Mouse (Mus musculus) T-helper 1 cell (primary cell): ENCODE data around the gene Ddo.

ENCODE experiments used
- in situ Hi-C: fragments of 300-600 bp; cut with MboI, MseI; formaldehyde crosslinking; loops from one replicate; pipeline ENCODE4 v1.15.1; 2025; ENCODE audit warnings: high pct_unique_total_duplicates

Ddo gene

DNA sequence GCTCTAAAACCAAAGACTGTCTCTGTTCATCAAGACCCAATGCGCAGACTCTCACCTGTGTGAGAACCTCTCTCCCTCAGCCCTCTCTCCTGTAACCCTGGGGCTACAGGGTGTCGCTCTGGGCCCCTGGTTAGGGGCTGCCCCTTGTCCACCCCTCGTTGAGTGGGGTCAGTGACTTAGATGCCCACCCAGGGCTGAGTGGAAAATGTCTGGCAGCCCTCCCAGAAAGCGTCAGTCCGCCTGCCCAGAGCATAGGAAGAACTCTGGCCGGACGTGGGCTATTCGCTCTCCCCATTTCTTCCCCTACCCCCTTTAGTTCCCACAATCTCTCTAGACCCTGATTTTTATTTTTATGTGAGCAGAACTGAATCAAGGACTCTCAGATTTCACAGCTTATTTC is 86.5 kb downstream of the Ddo start:
- in situ Hi-C loops: no loop called here

DNA sequence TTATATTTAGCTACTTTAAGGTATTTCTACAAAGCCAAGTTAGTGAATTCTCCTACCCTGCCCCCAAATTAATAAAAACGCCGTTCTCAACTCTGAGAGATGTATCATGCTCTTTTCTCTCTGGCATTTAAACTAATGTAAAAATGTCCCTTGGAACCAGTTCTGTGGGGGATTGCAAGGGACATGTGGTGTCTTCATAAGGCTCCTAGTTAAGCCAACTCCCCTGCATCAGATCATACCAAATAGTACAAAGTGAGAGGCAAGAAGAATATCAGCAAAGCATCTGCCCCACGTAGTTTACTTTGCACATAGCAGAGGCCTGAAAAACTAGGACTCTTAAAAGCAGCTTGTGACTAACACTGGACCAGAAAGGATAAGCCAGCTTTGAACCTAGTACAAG is 86.9 kb downstream of the Ddo start:
- in situ Hi-C loops: no loop called here

DNA sequence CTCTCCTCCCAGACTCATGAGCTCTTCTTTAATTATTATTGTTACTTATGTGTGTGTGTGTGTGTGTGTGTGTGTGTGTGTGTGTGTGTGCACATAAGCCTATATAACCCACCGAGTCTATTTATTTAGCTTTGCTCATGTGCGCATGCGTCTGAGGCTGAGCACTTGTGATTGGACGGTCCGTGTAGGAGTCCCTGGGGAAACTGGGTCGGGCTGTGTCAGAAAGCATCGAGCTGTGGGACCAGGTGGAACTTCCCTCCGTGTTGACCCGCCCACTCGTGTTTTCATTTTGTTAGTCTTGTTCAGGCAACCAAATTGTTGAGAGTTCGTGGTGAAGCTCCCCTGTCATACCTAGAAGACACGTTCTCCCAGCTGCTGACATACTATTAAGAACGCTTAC is 88.6 kb downstream of the Ddo start:
- in situ Hi-C loops: no loop called here

DNA sequence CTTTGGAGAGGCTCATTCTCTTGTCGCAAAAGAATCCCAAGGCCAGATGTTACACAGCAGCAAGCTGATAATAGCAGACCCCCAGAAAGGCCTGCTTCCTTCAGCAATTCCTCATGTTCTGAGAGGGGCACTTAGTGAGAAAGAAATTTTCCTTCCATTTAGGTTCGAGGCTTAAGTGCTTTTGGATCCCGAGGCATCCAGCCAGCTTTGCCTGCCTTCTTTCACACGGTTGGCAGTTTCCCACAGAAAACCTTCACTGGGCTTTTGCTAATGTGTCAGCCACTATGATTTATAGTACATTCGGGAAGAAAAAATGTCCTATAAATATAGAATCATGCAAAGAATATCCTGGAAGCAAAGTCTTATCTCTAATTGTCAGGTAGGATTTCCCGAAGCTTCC is 89.3 kb downstream of the Ddo start:
- in situ Hi-C loops: no loop called here

DNA sequence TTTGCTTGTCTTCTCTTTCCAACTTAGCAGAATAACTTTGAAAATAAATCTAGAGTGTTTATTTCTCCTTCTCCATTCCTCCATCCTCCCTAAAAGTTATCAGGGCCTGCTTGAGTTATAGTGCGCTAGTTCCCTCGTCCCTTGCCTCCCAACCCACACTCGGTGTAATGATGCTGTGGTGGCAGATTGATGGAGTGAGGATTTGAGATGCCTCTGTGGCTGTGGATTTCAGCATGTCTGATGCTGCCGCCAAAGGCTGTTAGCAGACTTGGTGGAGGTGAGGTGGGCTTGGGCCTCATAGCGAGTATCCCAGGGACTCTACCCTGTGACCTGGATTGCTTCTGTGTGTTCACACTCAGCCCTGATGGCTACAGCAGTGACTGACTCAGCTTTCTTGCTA is 91.1 kb downstream of the Ddo start:
- in situ Hi-C loops: no loop called here

DNA sequence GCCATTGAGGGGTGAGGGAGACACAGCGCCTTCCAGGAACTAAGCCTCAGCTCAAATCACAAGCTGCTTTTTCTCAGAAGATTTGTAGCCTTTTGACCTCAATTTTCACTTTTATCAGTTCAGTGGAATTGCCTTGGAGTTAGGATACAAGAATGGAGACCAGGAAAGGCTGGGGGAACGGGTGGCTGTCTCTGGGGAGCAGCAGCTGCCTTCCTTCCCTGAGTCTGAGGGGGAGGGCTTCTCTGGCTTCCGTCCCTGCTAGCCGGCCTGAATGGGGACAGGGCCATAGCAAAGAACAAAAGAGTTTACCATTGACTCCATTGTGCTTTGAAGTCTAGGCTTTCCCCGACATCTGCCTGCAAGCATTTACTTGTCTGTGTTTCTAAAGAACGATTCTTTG is 94.5 kb downstream of the Ddo start:
- in situ Hi-C loops: no loop called here

DNA sequence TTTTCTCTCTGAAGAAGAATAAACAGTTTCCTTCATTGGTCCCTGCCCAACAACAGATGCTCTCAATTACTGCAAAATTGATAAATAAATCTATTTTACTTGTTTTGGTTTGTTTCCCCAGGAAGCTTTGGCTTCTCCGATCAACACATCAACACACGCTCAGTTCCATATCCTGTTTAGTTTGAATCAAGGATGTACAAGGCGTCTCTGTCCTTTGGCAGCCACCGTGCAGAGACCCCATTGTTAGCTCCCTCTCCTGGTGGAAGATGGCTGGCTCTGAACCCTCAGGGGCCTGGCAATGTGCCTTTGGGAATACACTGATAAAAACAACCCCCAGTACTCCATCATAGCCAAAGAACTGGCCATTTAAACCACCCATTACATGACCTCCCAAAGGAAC is 95.3 kb downstream of the Ddo start:
- in situ Hi-C loops: loop anchor here (5.0 kb wide), 1 partner anchor 73 kb away; no protein-coding TSS in a partner anchor

DNA sequence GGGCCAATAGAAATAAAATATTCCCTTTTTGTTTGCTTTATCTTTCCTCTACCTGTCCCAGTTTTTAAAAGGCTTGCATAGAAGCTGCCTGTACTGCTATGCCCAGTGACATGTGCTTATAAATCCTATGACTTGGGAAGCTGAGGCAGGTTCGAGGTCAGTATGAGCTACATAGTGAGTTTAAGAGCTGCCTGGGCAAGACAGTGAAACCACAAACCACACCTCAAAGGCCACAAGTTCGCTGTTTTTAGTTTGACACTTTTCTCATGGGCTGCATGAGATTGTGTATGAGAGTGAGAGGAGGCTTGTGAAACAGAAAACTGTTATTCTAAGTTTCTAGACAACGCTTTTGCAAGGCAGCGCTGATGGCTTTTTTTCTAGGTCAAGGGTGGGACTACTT is 95.7 kb downstream of the Ddo start:
- in situ Hi-C loops: loop anchor here (5.0 kb wide), 1 partner anchor 73 kb away; no protein-coding TSS in a partner anchor

DNA sequence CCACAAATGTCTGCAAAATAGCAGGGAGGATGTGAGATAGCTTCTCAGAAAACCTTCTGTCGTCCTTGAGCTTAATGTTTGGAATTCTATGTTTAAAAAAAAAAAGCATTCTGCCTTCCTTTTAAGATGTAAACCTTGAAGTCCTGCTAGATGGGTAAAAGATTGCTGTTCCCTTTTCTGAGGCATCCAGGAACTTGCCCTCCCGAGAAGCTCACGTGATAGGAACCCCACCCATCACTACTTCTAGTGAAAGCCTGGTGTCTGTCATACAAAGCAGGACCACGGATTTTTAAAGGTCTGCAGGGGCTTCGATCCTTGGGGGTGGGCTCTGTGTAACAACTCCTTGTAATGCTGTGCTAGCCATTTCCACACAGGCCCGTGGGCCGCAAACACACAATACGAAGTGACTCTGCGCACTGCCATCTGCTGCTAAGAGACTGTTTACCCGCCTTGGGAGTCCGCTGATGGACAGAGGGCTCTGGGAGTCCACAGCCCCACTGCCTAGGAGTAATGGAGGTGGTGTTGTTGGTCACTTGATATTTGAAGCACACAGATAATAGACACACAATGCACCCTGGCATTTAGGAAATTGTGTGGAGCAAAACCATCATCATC is 96.6 kb downstream of the Ddo start:
- in situ Hi-C loops: loop anchor here (5.0 kb wide), 1 partner anchor 74 kb away; no protein-coding TSS in a partner anchor

DNA sequence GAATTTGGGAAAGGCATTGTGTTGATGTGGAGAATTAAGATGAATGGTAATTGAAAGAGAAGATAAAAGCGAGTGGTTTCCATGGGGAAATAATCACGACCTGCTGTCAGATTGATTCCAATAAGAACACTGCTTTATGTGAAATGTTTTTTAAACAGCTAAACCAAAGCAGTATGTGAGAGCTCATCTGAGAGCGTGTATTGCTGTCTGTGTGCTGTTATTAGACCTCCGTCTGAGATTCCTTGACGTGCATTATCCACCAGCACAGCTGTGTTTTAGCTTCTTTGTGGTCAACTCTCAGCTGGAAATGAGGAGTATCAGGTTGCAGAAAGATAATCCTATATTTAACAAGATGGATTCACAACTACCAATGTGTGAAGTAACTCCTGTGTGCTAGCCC is 97.2 kb downstream of the Ddo start:
- in situ Hi-C loops: loop anchor here (5.0 kb wide), 1 partner anchor 75 kb away; no protein-coding TSS in a partner anchor

DNA sequence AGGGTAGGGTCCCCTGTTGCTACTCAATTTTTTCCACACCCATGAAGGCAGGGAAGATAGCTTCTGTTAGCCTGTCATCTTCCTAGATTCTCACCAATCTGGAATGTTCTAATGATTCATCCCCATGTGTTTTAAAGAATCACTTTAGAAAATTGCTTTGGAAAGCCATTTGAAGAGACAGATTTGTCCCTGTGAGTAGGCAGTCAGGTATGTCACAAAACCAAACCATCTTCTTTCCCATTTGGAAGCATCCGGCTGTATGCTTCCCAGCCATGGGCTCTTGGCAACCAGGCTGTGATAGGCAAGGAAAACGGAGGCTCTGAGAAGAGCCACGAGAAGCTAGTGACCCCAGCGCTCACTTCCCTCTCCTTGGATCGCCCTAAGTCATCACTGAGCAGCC is 100.4 kb downstream of the Ddo start:
- in situ Hi-C loops: no loop called here
